In genomic region chr7:130380769-130381355, GRCm38 (mm10) we compare ENCODE assay signal across 9 mouse cellular contexts.
DNase-seq lines count a peak whose midpoint lies in the region; ATAC-seq and TF ChIP-seq lines count a peak whose summit lies in the region.
"Had no signal": no experiment of that assay in that cellular context is flagged by ENCODE, and none has a peak within 500 bp of the region (broad histone marks: within the 10 kb centered on the region; RNA-seq: fewer than 3 reads in every experiment).

No protein-coding gene starts in this region.

- no peaks in the 10 kb centered on the region for H3K9me3 ChIP-seq in hindbrain, embryonic 14.5 days (ENCODE audit: control insufficient read depth, low read length)
- H3K9me3 ChIP-seq: lung, embryonic 15.5 days; stomach, embryonic 15.5 days had no signal

- H3K4me1 ChIP-seq in hindbrain, embryonic 14.5 days (replicated peaks; ENCODE audit: control insufficient read depth, insufficient read depth, low read length), result peaks cover 9% of the 10 kb centered on the region; the same call in 1 of the 2 replicates
- H3K4me1 ChIP-seq: lung, embryonic 15.5 days; stomach, embryonic 15.5 days had no signal

- H3K27me3 ChIP-seq in hindbrain, embryonic 14.5 days (ENCODE audit: control insufficient read depth, insufficient read depth, low read length), result peaks cover 4% of the 10 kb centered on the region; the same call in 1 of the 2 replicates
- H3K27me3 ChIP-seq: lung, embryonic 15.5 days; stomach, embryonic 15.5 days had no signal

- H3K4me3 ChIP-seq in layer of hippocampus, adult 2 months, result no peak overlapping the region; the same call in 1 of the 2 replicates
- H3K4me3 ChIP-seq in hindbrain, embryonic 14.5 days (replicated peaks; ENCODE audit: low read length), result no peak overlapping the region
- H3K4me3 ChIP-seq: lung, embryonic 15.5 days; stomach, embryonic 15.5 days had no signal

- H3K27ac ChIP-seq in layer of hippocampus, adult 2 months, result peak overlapping the region; percentile 75
- peak overlapping the region; percentile 68 for H3K27ac ChIP-seq in hindbrain, embryonic 14.5 days
- H3K27ac ChIP-seq: lung, embryonic 15.5 days; stomach, embryonic 15.5 days had no signal

- TF ChIP-seq CTCF in layer of hippocampus, adult 2 months (conservative IDR thresholded peaks at IDR 0.05), result peak; percentile 69

- no peaks in the 10 kb centered on the region for H3K36me3 ChIP-seq in hindbrain, embryonic 14.5 days (replicated peaks; ENCODE audit: control insufficient read depth, insufficient read depth)
- H3K36me3 ChIP-seq: lung, embryonic 15.5 days; stomach, embryonic 15.5 days had no signal

- H3K9ac ChIP-seq in hindbrain, embryonic 14.5 days, result no peak overlapping the region
- H3K9ac ChIP-seq: lung, embryonic 15.5 days; stomach, embryonic 15.5 days had no signal

- ATAC-seq in hindbrain, embryonic 14.5 days (ENCODE audit: low FRiP score), result 0 out of 2 replicates have a peak, but pooled peaks have one; percentile 17
- ATAC-seq in erythroblast, adult 5-6 weeks (replicated peaks; ENCODE audit: low FRiP score, poor library complexity, severe bottlenecking), result no peak

- DNase-seq in layer of hippocampus, adult 2 months (ENCODE audit: low spot score in 2 of 2), result peak; percentile 8 to 25
- no peak for DNase-seq in layer of hippocampus, adult 9-11 months
- peak; percentile 44 for DNase-seq in adipocyte (ENCODE audit: low spot score)
- peak; percentile 81 for DNase-seq in cerebellum, adult 18-20 months
- no peak for DNase-seq in hindbrain, embryonic 14.5 days (ENCODE audit: low spot score)
- DNase-seq in thymus, postnatal 25 days, result no peak

- WGBS in hindbrain, embryonic 14.5 days, result 54% methylated on average over 8 of the region's 8 CpGs

- H3K4me2 ChIP-seq in hindbrain, embryonic 14.5 days (replicated peaks), result no peak overlapping the region
- H3K4me2 ChIP-seq: lung, embryonic 15.5 days; stomach, embryonic 15.5 days had no signal

Comparison
In these comparisons a context has a peak if more than half of its experiments do, and no peak if none do; other contexts are left out.
1. DNase-seq: peak in layer of hippocampus, adult 2 months (2 of 2), adipocyte (single experiment) and cerebellum, adult 18-20 months (2 of 2); none in layer of hippocampus, adult 9-11 months (single experiment), hindbrain, embryonic 14.5 days (single experiment) and thymus, postnatal 25 days (single experiment).